Mouse (Mus musculus) lung, embryonic 16.5 days (tissue): ENCODE data around the gene Gnas. TPM values are rescaled to one million over a fixed set of nuclear protein-coding genes. Genes with fewer than 3 reads are reported as not detected.

ENCODE experiments used
- ATAC-seq: fragments of 200-750 bp; cut with Nextera tagmentation; 2 replicates; pipeline ENCODE4 v1.8.0; 2017; ENCODE audit warnings: low read depth, mild to moderate bottlenecking, moderate library complexity
- H3K27ac ChIP-seq: fragments of 300-500 bp; sonication (generic); 2 replicates; pipeline ENCODE4 v1.5.1; 2014; ENCODE audit warnings: mild to moderate bottlenecking, control low read depth, low read length
- H3K27me3 ChIP-seq: fragments of 300-500 bp; sonication (generic); 2 replicates; pipeline ENCODE4 v1.6.1; 2014; ENCODE audit warnings: low read depth, low read length, mixed read lengths; ENCODE audit not compliant: control insufficient read depth, insufficient read depth
- H3K36me3 ChIP-seq: fragments of 300-500 bp; sonication (generic); 2 replicates; pipeline ENCODE4 v1.6.1; 2014; ENCODE audit warnings: low read length; ENCODE audit not compliant: control insufficient read depth, insufficient read depth
- H3K4me1 ChIP-seq: fragments of 300-500 bp; sonication (generic); replicated peaks from 2 replicates; pipeline ENCODE4 v1.6.1; 2014; ENCODE audit warnings: low read length, mixed read lengths; ENCODE audit not compliant: control insufficient read depth, insufficient read depth
- H3K4me2 ChIP-seq: fragments of 300-500 bp; sonication (generic); 2 replicates; pipeline ENCODE4 v1.6.1; 2014; ENCODE audit warnings: low read depth, low read length, control low read depth
- H3K4me3 ChIP-seq: fragments of 300-500 bp; sonication (generic); 2 replicates; pipeline ENCODE4 v1.5.1; 2014; ENCODE audit warnings: mild to moderate bottlenecking, low read length, control low read depth
- H3K9ac ChIP-seq: fragments of 300-500 bp; sonication (generic); 2 replicates; pipeline ENCODE4 v1.6.1; 2014; ENCODE audit warnings: low read length, control low read depth
- H3K9me3 ChIP-seq: fragments of 300-500 bp; sonication (generic); 2 replicates; pipeline ENCODE4 v1.6.1; 2016; ENCODE audit warnings: low read length; ENCODE audit not compliant: control insufficient read depth
- WGBS: fragments of 180-500 bp; shearing (Covaris S2); extraction: QIAGEN DNeasy Blood & Tissue Kit; methylation state at CpG from one replicate; pipeline ENCODE4 v1.1.7; 2014; 5-methylcytosine and 5-hydroxymethylcytosine counted together
- polyA plus RNA-seq: library from polyadenylated mRNA; unstranded; fragments of >200 nt; fragmentation: Nextera tagmentation; extraction: Ambion mirVana; gene quantifications from 2 replicates; pipeline ENCODE4 v1.2.1, GENCODE M21; 2015

Gene Gnas
- polyA plus RNA-seq, 1 experiment from 2014 or later, result 1,573 TPM

GRCm38 (mm10) chr2:174328926-174329662, 45.0 kb downstream of the Gnas start:
- H3K9ac ChIP-seq, result peak overlapping the region; percentile 100
- ATAC-seq, result peak; percentile 6

GRCm38 (mm10) chr2:174329663-174330615, 45.8 kb downstream of the Gnas start:
- Histone ChIP-seq H3K27me3 (no peaks in the 10 kb centered on the region), H3K4me2 (peak overlapping the region; percentile 68), H3K4me1 (peaks cover 33% of the 10 kb centered on the region), H3K9me3 (peaks cover 7% of the 10 kb centered on the region; the same call in 1 of the 2 replicates), H3K27ac (peak overlapping the region; percentile 100), H3K4me3 (peak overlapping the region; percentile 95), H3K9ac (peak overlapping the region; percentile 100), H3K36me3 (peaks cover 2% of the 10 kb centered on the region; the same call in 1 of the 2 replicates)
- ATAC-seq, result peak; percentile 87
- under 1% methylated on average over 40 of the region's 131 CpGs for WGBS

More at GRCm38 (mm10) chr2:174328926-174329662, 45.0 kb downstream of the Gnas start:
- no peaks in the 10 kb centered on the region for H3K27me3 ChIP-seq
- H3K9me3 ChIP-seq, result peaks cover 7% of the 10 kb centered on the region; the same call in 1 of the 2 replicates
- peaks cover 26% of the 10 kb centered on the region for H3K4me1 ChIP-seq
- H3K4me3 ChIP-seq, result peak overlapping the region; percentile 95
- WGBS, result 33% methylated on average over 45 of the region's 58 CpGs
- no peaks in the 10 kb centered on the region for H3K36me3 ChIP-seq
- peak overlapping the region; percentile 68 for H3K4me2 ChIP-seq
- H3K27ac ChIP-seq, result peak overlapping the region; percentile 100

- peaks cover 40% of the 10 kb centered on the region for H3K4me1 ChIP-seq
- H3K9me3 ChIP-seq, result peaks cover 7% of the 10 kb centered on the region; the same call in 1 of the 2 replicates
- peak overlapping the region; percentile 100 for H3K27ac ChIP-seq
- peak overlapping the region; percentile 95 for H3K4me3 ChIP-seq
- peak; percentile 56 for ATAC-seq
- peaks cover 2% of the 10 kb centered on the region; the same call in 1 of the 2 replicates for H3K36me3 ChIP-seq
- peak overlapping the region; percentile 68 for H3K4me2 ChIP-seq
- under 1% methylated on average over 41 of the region's 48 CpGs for WGBS
- peak overlapping the region; percentile 100 for H3K9ac ChIP-seq
- no peaks in the 10 kb centered on the region for H3K27me3 ChIP-seq
Measured at GRCm38 (mm10) chr2:174330616-174331191, 46.6 kb downstream of the Gnas start.

GRCm38 (mm10) chr2:174331282-174332030, 47.3 kb downstream of the Gnas start:
- peak overlapping the region; percentile 95 for H3K4me3 ChIP-seq
- H3K27ac ChIP-seq, result peak overlapping the region; percentile 100
- H3K27me3 ChIP-seq, result no peaks in the 10 kb centered on the region
- peaks cover 7% of the 10 kb centered on the region; the same call in 1 of the 2 replicates for H3K9me3 ChIP-seq
- peak overlapping the region; percentile 100 for H3K9ac ChIP-seq
- H3K4me1 ChIP-seq, result peaks cover 43% of the 10 kb centered on the region
- peaks cover 2% of the 10 kb centered on the region; the same call in 1 of the 2 replicates for H3K36me3 ChIP-seq
- no peak for ATAC-seq
- H3K4me2 ChIP-seq, result peak overlapping the region; percentile 68
- WGBS, result 8% methylated on average over 12 of the region's 12 CpGs

GRCm38 (mm10) chr2:174333239-174333890, 49.2 kb downstream of the Gnas start:
- no peak for ATAC-seq
- 19% methylated on average over 7 of the region's 7 CpGs for WGBS
- H3K9me3 ChIP-seq, result no peaks in the 10 kb centered on the region
- H3K4me2 ChIP-seq, result peak overlapping the region; percentile 68
- no peaks in the 10 kb centered on the region for H3K27me3 ChIP-seq
- 0 out of 2 replicates have a peak overlapping the region, but pooled peaks have one; percentile 18 for H3K27ac ChIP-seq
- H3K4me3 ChIP-seq, result peak overlapping the region; percentile 21
- H3K36me3 ChIP-seq, result peaks cover 4% of the 10 kb centered on the region; the same call in 1 of the 2 replicates
- H3K9ac ChIP-seq, result 0 out of 2 replicates have a peak overlapping the region, but pooled peaks have one; percentile 10
- H3K4me1 ChIP-seq, result peaks cover 46% of the 10 kb centered on the region

GRCm38 (mm10) chr2:174334415-174334814, 50.3 kb downstream of the Gnas start:
- H3K4me2 ChIP-seq, result peak overlapping the region; percentile 25
- H3K36me3 ChIP-seq, result peaks cover 4% of the 10 kb centered on the region; the same call in 1 of the 2 replicates
- H3K9ac ChIP-seq, result peak overlapping the region; percentile 21; the same call in 1 of the 2 replicates
- H3K27me3 ChIP-seq, result no peaks in the 10 kb centered on the region
- 0 out of 2 replicates have a peak overlapping the region, but pooled peaks have one; percentile 4 for H3K4me3 ChIP-seq
- peaks cover 44% of the 10 kb centered on the region for H3K4me1 ChIP-seq
- H3K9me3 ChIP-seq, result no peaks in the 10 kb centered on the region
- WGBS, result 56% methylated on average over 10 of the region's 10 CpGs
- ATAC-seq, result no peak
- H3K27ac ChIP-seq, result 0 out of 2 replicates have a peak overlapping the region, but pooled peaks have one; percentile 6

GRCm38 (mm10) chr2:174337275-174337674, 53.2 kb downstream of the Gnas start:
- WGBS, result 75% methylated on average over 13 of the region's 13 CpGs
- no peak overlapping the region for H3K4me2 ChIP-seq
- H3K4me1 ChIP-seq, result peaks cover 66% of the 10 kb centered on the region
- no peak overlapping the region for H3K4me3 ChIP-seq
- H3K27ac ChIP-seq, result no peak overlapping the region
- no peaks in the 10 kb centered on the region for H3K27me3 ChIP-seq
- no peak overlapping the region for H3K9ac ChIP-seq
- H3K36me3 ChIP-seq, result peaks cover 6% of the 10 kb centered on the region
- ATAC-seq, result no peak
- H3K9me3 ChIP-seq, result no peaks in the 10 kb centered on the region

- no peak overlapping the region for H3K27ac ChIP-seq
- peaks cover 12% of the 10 kb centered on the region for H3K36me3 ChIP-seq
- no peak for ATAC-seq
- H3K4me3 ChIP-seq, result no peak overlapping the region
- peaks cover 64% of the 10 kb centered on the region for H3K4me1 ChIP-seq
- 88% methylated on average over 1 of the region's 1 CpGs for WGBS
- H3K9ac ChIP-seq, result no peak overlapping the region
- no peaks in the 10 kb centered on the region for H3K9me3 ChIP-seq
- H3K27me3 ChIP-seq, result no peaks in the 10 kb centered on the region
- no peak overlapping the region for H3K4me2 ChIP-seq
Measured at GRCm38 (mm10) chr2:174339701-174340100, 55.6 kb downstream of the Gnas start.
